In the genomic region with DNA sequence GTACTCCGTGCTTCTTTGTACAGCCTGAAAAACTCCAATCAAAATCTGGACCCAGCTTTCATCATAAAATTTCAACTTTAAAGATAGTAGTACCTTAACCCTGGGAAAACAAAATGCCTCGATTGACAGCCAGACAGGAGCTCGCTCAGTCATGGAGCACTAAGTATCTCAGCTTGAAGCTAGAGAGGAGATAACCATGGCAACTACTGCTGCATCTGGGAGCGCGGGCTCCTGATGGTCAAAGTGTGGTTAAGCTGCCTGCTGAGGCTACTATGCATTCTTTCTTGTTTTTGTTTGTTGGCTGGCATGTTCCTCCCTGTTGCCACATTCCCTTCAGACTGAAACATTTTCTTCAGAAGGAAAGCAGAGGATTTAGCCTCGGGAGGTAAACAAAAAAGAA, we compare ENCODE assay signal across 23 mouse cellular contexts. TPM values are rescaled to one million over a fixed set of nuclear protein-coding genes. Genes with fewer than 3 reads are reported as not detected.
A peak's percentile ranks its signal among the peaks of the same experiment; 100 is the strongest.
DNase-seq lines count a peak whose midpoint lies in the region; ATAC-seq and TF ChIP-seq lines count a peak whose summit lies in the region.
"Had no signal": no experiment of that assay in that cellular context is flagged by ENCODE, and none has a peak within 500 bp of the region (broad histone marks: within the 10 kb centered on the region; RNA-seq: fewer than 3 reads in every experiment).

No protein-coding gene starts in this region.

- H3K27ac ChIP-seq in hindbrain, embryonic 12.5 days, result no peak overlapping the region; the same call in 1 of the 2 replicates
- no peak overlapping the region for H3K27ac ChIP-seq in hindbrain, embryonic 10.5 days
- H3K27ac ChIP-seq in forebrain, embryonic 14.5 days (ENCODE audit: low read depth, low read length), result no peak overlapping the region
- H3K27ac ChIP-seq in midbrain, embryonic 10.5 days (replicated peaks), result peak overlapping the region; percentile 42
- no peak overlapping the region for H3K27ac ChIP-seq in midbrain, postnatal 0 days (ENCODE audit: low read depth, low read length)
- H3K27ac ChIP-seq: embryonic facial prominence, embryonic 15.5 days; heart, embryonic 10.5 days had no signal

- 0 out of 2 replicates have a peak, but pooled peaks have one; percentile 33 for ATAC-seq in hindbrain, embryonic 12.5 days (ENCODE audit: low FRiP score)
- ATAC-seq in forebrain, embryonic 14.5 days, result peak; percentile 30; the same call in 1 of the 2 replicates
- no peak for ATAC-seq in midbrain, postnatal 0 days (ENCODE audit: low FRiP score)
- ATAC-seq: inflammation-experienced regulatory T-cells, adult 6 months had no signal

- DNase-seq in hindbrain, embryonic 10.5 days (ENCODE audit: low spot score), result no peak
- peak; percentile 19 for DNase-seq in forebrain, embryonic 14.5 days (ENCODE audit: low spot score)
- peak; percentile 38 for DNase-seq in midbrain, embryonic 10.5 days (ENCODE audit: low spot score)
- peak; percentile 44 for DNase-seq in midbrain, postnatal 0 days (ENCODE audit: low spot score)
- DNase-seq in left cerebral cortex, postnatal 10 days (ENCODE audit: extremely low spot score in 1 of 2, low spot score in 2 of 2), result no peak
- no peak for DNase-seq in heart, postnatal 10 days
- DNase-seq in heart, adult 8-10 months (ENCODE audit: low spot score), result no peak
- DNase-seq: adrenal gland, adult 2 months; B cell, adult 2 months; cerebellum, adult 9-10 months; heart, postnatal 14 days; kidney, adult 9 months; kidney, postnatal 36 days; layer of hippocampus, adult 9-11 months; lung, adult 2 months; thymus, postnatal 36 days had no signal

- H3K4me2 ChIP-seq in hindbrain, embryonic 12.5 days (replicated peaks), result no peak overlapping the region
- no peak overlapping the region for H3K4me2 ChIP-seq in forebrain, embryonic 14.5 days (ENCODE audit: low read length)
- H3K4me2 ChIP-seq in midbrain, postnatal 0 days (ENCODE audit: low read depth, low read length, poor library complexity, severe bottlenecking), result no peak overlapping the region
- H3K4me2 ChIP-seq: embryonic facial prominence, embryonic 15.5 days; liver, embryonic 11.5 days had no signal

- no peaks in the 10 kb centered on the region for H3K36me3 ChIP-seq in hindbrain, embryonic 12.5 days
- H3K36me3 ChIP-seq in hindbrain, embryonic 10.5 days, result peaks cover 12% of the 10 kb centered on the region
- H3K36me3 ChIP-seq in forebrain, embryonic 14.5 days (ENCODE audit: control insufficient read depth, insufficient read depth, low read length), result no peaks in the 10 kb centered on the region
- H3K36me3 ChIP-seq in midbrain, embryonic 10.5 days, result peaks cover 8% of the 10 kb centered on the region; the same call in 1 of the 2 replicates
- no peaks in the 10 kb centered on the region for H3K36me3 ChIP-seq in midbrain, postnatal 0 days (ENCODE audit: insufficient read depth, low read length)
- H3K36me3 ChIP-seq: embryonic facial prominence, embryonic 15.5 days; heart, embryonic 10.5 days had no signal

- no peak for TF ChIP-seq CTCF in midbrain, postnatal 0 days (IDR thresholded peaks at IDR 0.05)

- 40% methylated on average over 6 of the region's 6 CpGs for WGBS in hindbrain, embryonic 12.5 days
- 37% methylated on average over 6 of the region's 6 CpGs for WGBS in hindbrain, embryonic 10.5 days
- whole genome bisulfite sequencing in forebrain, embryonic 14.5 days, result 34% methylated on average over 6 of the region's 6 CpGs
- 30% methylated on average over 6 of the region's 6 CpGs for WGBS in midbrain, embryonic 10.5 days
- 25% methylated on average over 6 of the region's 6 CpGs for WGBS in midbrain, postnatal 0 days

- no peak overlapping the region for H3K9ac ChIP-seq in hindbrain, embryonic 12.5 days
- H3K9ac ChIP-seq in forebrain, embryonic 14.5 days (ENCODE audit: low read length), result no peak overlapping the region
- no peak overlapping the region for H3K9ac ChIP-seq in midbrain, postnatal 0 days (replicated peaks; ENCODE audit: low read length, poor library complexity, severe bottlenecking)
- H3K9ac ChIP-seq: embryonic facial prominence, embryonic 15.5 days had no signal

- no peaks in the 10 kb centered on the region; the same call in 1 of the 2 replicates for H3K4me1 ChIP-seq in hindbrain, embryonic 12.5 days
- peaks cover 6% of the 10 kb centered on the region; the same call in 1 of the 2 replicates for H3K4me1 ChIP-seq in hindbrain, embryonic 10.5 days (replicated peaks)
- H3K4me1 ChIP-seq in forebrain, embryonic 14.5 days (ENCODE audit: control insufficient read depth, insufficient read depth, low read length), result no peaks in the 10 kb centered on the region
- H3K4me1 ChIP-seq in midbrain, embryonic 10.5 days, result peaks cover 9% of the 10 kb centered on the region
- no peaks in the 10 kb centered on the region for H3K4me1 ChIP-seq in midbrain, postnatal 0 days (ENCODE audit: insufficient read depth, low read length)
- H3K4me1 ChIP-seq: embryonic facial prominence, embryonic 15.5 days; heart, embryonic 10.5 days had no signal

- no peak overlapping the region for H3K4me3 ChIP-seq in hindbrain, embryonic 12.5 days
- no peak overlapping the region for H3K4me3 ChIP-seq in hindbrain, embryonic 10.5 days
- no peak overlapping the region for H3K4me3 ChIP-seq in forebrain, embryonic 14.5 days (ENCODE audit: low read depth, low read length)
- no peak overlapping the region for H3K4me3 ChIP-seq in midbrain, embryonic 10.5 days
- no peak overlapping the region for H3K4me3 ChIP-seq in midbrain, postnatal 0 days (ENCODE audit: low read depth, low read length)
- H3K4me3 ChIP-seq: embryonic facial prominence, embryonic 15.5 days; heart, embryonic 10.5 days; megakaryocyte, embryonic 14.5 days; myocyte had no signal

- no peaks in the 10 kb centered on the region for H3K27me3 ChIP-seq in hindbrain, embryonic 12.5 days
- no peaks in the 10 kb centered on the region for H3K27me3 ChIP-seq in hindbrain, embryonic 10.5 days (ENCODE audit: insufficient read depth, poor library complexity, severe bottlenecking)
- no peaks in the 10 kb centered on the region for H3K27me3 ChIP-seq in forebrain, embryonic 14.5 days (replicated peaks; ENCODE audit: control insufficient read depth, insufficient read depth, low read length)
- H3K27me3 ChIP-seq in midbrain, embryonic 10.5 days (ENCODE audit: low read depth, poor library complexity, severe bottlenecking), result no peaks in the 10 kb centered on the region
- H3K27me3 ChIP-seq in midbrain, postnatal 0 days (ENCODE audit: insufficient read depth, low read length), result no peaks in the 10 kb centered on the region
- H3K27me3 ChIP-seq: embryonic facial prominence, embryonic 15.5 days; megakaryocyte, embryonic 14.5 days had no signal

- H3K9me3 ChIP-seq in hindbrain, embryonic 12.5 days (replicated peaks), result no peaks in the 10 kb centered on the region
- H3K9me3 ChIP-seq in hindbrain, embryonic 10.5 days, result no peaks in the 10 kb centered on the region
- no peaks in the 10 kb centered on the region for H3K9me3 ChIP-seq in forebrain, embryonic 14.5 days (replicated peaks; ENCODE audit: control insufficient read depth, low read length)
- H3K9me3 ChIP-seq in midbrain, embryonic 10.5 days (replicated peaks), result no peaks in the 10 kb centered on the region
- no peaks in the 10 kb centered on the region for H3K9me3 ChIP-seq in midbrain, postnatal 0 days (ENCODE audit: low read length)
- H3K9me3 ChIP-seq: embryonic facial prominence, embryonic 15.5 days; heart, embryonic 10.5 days; megakaryocyte, embryonic 14.5 days had no signal

- intact Hi-C loops in left cerebral cortex, postnatal 10 days (cut with DNase I), result loop anchor here (5.0 kb wide), 1 partner anchor 245 kb away; no protein-coding TSS in a partner anchor
- intact Hi-C loops in heart, postnatal 10 days (cut with DNase I), result no loop called here

RNA-seq across cellular contexts. Expression of a gene that starts 12.3 kb away (rescaled TPM):
- polyA plus RNA-seq in hindbrain, embryonic 12.5 days (2016; fragmentation: Nextera tagmentation; extraction: Ambion mirVana), result 10.8 and 12.3 TPM in 2 replicates
- polyA plus RNA-seq in hindbrain, embryonic 10.5 days (2016; fragmentation: Nextera tagmentation; extraction: Ambion mirVana), result 7.2 and 10.6 TPM in 2 replicates
- 2.8 and 3.9 TPM in 2 replicates for polyA plus RNA-seq in forebrain, embryonic 14.5 days (2014; fragmentation: Nextera tagmentation; extraction: Ambion mirVana)
- polyA plus RNA-seq in midbrain, embryonic 10.5 days (2016; fragmentation: Nextera tagmentation; extraction: Ambion mirVana), result 7.7 and 12.8 TPM in 2 replicates
- total RNA-seq in midbrain, postnatal 0 days (2014; rRNA removed), result 2.7 and 2.8 TPM in 2 replicates
- 3.7 and 4.0 TPM in 2 replicates for polyA plus RNA-seq in midbrain, postnatal 0 days (2015; fragmentation: Nextera tagmentation; extraction: Ambion mirVana)
- total RNA-seq in left cerebral cortex, postnatal 10 days (2021), result 1 to 10 TPM; 3.2 to 4.6 TPM
- 1 to 10 TPM; 1.1 to 1.8 TPM for total RNA-seq in heart, postnatal 10 days (2021)
- 1 to 10 TPM in 3 of 4 experiments, under 1 TPM in 1; 0.54 to 2.3 (median 1.3) TPM for total RNA-seq in heart, adult 8-10 months (2022)

Comparison
In these comparisons a context has a peak if more than half of its experiments do, and no peak if none do; other contexts are left out.
1. DNase-seq: peak in forebrain, embryonic 14.5 days (single experiment), midbrain, embryonic 10.5 days (single experiment) and midbrain, postnatal 0 days (single experiment); none in hindbrain, embryonic 10.5 days (single experiment), left cerebral cortex, postnatal 10 days (0 of 2), heart, postnatal 10 days (0 of 2) and heart, adult 8-10 months (single experiment).